Mouse (Mus musculus): Measurements from ENCODE around the gene Slc25a44. TPM values are rescaled to one million over a fixed set of nuclear protein-coding genes. Genes with fewer than 3 reads are reported as not detected.

Gene Slc25a44
- polyA plus RNA-seq, 1 experiment from 2014 or later = 40.3 TPM

- H3K4me1 ChIP-seq (ENCODE audit: control insufficient read depth, insufficient read depth, low read depth, low read length) = peaks cover 18% of the 10 kb centered on the region
- H3K9ac ChIP-seq (ENCODE audit: low read depth, low read length) = no peak within 1 kb of the TSS
- ATAC-seq = peak; percentile 46
- no peaks in the 10 kb centered on the region for H3K9me3 ChIP-seq (ENCODE audit: control insufficient read depth, low read length)
- WGBS = 34% methylated on average over 12 of the region's 12 CpGs
- H3K36me3 ChIP-seq (ENCODE audit: control insufficient read depth, insufficient read depth, low read length) = no peaks in the 10 kb centered on the region
- no peak within 1 kb of the TSS for H3K27ac ChIP-seq (ENCODE audit: low read depth, low read length)
- H3K4me2 ChIP-seq (ENCODE audit: low read length) = peak within 1 kb of the TSS; percentile 10; the same call in 1 of the 2 replicates
- no peak within 1 kb of the TSS for H3K4me3 ChIP-seq (ENCODE audit: low read length)
- H3K27me3 ChIP-seq (replicated peaks; ENCODE audit: control insufficient read depth, insufficient read depth, low read length) = no peaks in the 10 kb centered on the region
These were observed 36.2 kb upstream of the Slc25a44 start, which contains the start of gene Sema4a for GRCm38 (mm10) chr3:88460983-88461696. Sema4a (minus strand) TSS chr3:88461182.

DNA sequence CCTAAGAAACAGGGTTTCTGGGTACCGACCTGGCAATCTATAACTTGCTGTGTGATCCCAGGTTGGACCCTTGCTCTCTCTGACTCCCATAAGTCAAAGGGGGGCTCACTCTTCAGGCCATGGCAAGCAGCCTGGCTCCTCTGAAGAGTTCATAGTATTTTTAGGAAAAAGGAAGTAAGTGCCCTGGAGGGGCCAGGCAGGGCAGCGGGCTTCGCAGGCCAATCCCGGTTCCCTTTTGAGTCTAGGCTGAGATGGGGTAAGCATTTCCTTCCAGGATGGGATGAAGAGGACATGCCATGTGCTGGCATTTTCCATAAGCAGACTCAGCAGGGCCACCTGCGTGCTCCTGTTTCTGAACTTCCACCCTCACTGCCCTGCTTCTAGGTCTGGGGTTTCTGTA, 35.1 kb upstream of the Slc25a44 start:
- Histone ChIP-seq H3K4me2 (ENCODE audit: low read length) (no peak overlapping the region), H3K27me3 (replicated peaks; ENCODE audit: control insufficient read depth, insufficient read depth, low read length) (no peaks in the 10 kb centered on the region), H3K36me3 (ENCODE audit: control insufficient read depth, insufficient read depth, low read length) (no peaks in the 10 kb centered on the region), H3K27ac (ENCODE audit: low read depth, low read length) (no peak overlapping the region), H3K9me3 (ENCODE audit: control insufficient read depth, low read length) (no peaks in the 10 kb centered on the region), H3K4me3 (ENCODE audit: low read length) (no peak overlapping the region), H3K4me1 (ENCODE audit: control insufficient read depth, insufficient read depth, low read depth, low read length) (peaks cover 18% of the 10 kb centered on the region), H3K9ac (ENCODE audit: low read depth, low read length) (no peak overlapping the region)
- 84% methylated on average over 5 of the region's 5 CpGs for WGBS
- ATAC-seq = no peak

GRCm38 (mm10) chr3:88458778-88459219, 33.9 kb upstream of the Slc25a44 start:
- WGBS = under 1% methylated on average over 14 of the region's 14 CpGs
- peak overlapping the region; percentile 79 for H3K4me2 ChIP-seq (ENCODE audit: low read length)
- no peaks in the 10 kb centered on the region for H3K27me3 ChIP-seq (replicated peaks; ENCODE audit: control insufficient read depth, insufficient read depth, low read length)
- H3K4me3 ChIP-seq (ENCODE audit: low read length) = peak overlapping the region; percentile 52
- H3K9ac ChIP-seq (ENCODE audit: low read depth, low read length) = peak overlapping the region; percentile 73
- ATAC-seq = peak; percentile 84
- H3K27ac ChIP-seq (ENCODE audit: low read depth, low read length) = peak overlapping the region; percentile 77
- peaks cover 18% of the 10 kb centered on the region for H3K4me1 ChIP-seq (ENCODE audit: control insufficient read depth, insufficient read depth, low read depth, low read length)
- H3K9me3 ChIP-seq (ENCODE audit: control insufficient read depth, low read length) = no peaks in the 10 kb centered on the region
- peaks cover 3% of the 10 kb centered on the region; the same call in 1 of the 2 replicates for H3K36me3 ChIP-seq (ENCODE audit: control insufficient read depth, insufficient read depth, low read length)

GRCm38 (mm10) chr3:88456746-88457532, 32.0 kb upstream of the Slc25a44 start:
- Histone ChIP-seq H3K9me3 (ENCODE audit: control insufficient read depth, low read length) (no peaks in the 10 kb centered on the region), H3K4me1 (ENCODE audit: control insufficient read depth, insufficient read depth, low read depth, low read length) (peaks cover 18% of the 10 kb centered on the region), H3K4me2 (ENCODE audit: low read length) (peak overlapping the region; percentile 79), H3K27me3 (replicated peaks; ENCODE audit: control insufficient read depth, insufficient read depth, low read length) (no peaks in the 10 kb centered on the region), H3K9ac (ENCODE audit: low read depth, low read length) (peak overlapping the region; percentile 67), H3K27ac (ENCODE audit: low read depth, low read length) (peak overlapping the region; percentile 24; the same call in 1 of the 2 replicates), H3K4me3 (ENCODE audit: low read length) (peak overlapping the region; percentile 52), H3K36me3 (ENCODE audit: control insufficient read depth, insufficient read depth, low read length) (peaks cover 3% of the 10 kb centered on the region; the same call in 1 of the 2 replicates)
- WGBS = 67% methylated on average over 7 of the region's 7 CpGs
- ATAC-seq = no peak

DNA sequence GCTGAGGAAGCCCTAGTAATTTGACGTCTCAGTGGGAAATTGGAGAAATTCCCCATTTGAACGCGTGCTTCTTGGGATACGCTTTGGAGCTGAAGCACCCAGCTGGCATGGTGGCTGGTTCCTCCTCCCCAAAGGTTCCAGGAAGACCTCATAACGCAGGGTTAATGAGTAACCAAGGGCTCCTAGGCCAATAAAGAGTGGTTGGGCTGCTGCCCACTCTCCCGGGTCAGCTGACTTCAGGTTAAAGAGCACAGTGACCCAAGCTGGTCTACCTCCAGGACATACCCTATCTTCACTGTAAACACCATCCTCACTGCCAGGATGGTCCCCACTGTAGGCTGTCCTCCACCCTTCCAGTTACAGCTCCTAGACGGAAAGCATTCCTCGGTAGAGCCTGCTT, 31.4 kb upstream of the Slc25a44 start:
- Histone ChIP-seq H3K27me3 (replicated peaks; ENCODE audit: control insufficient read depth, insufficient read depth, low read length) (no peaks in the 10 kb centered on the region), H3K4me1 (ENCODE audit: control insufficient read depth, insufficient read depth, low read depth, low read length) (peaks cover 18% of the 10 kb centered on the region), H3K9ac (ENCODE audit: low read depth, low read length) (no peak overlapping the region), H3K4me3 (ENCODE audit: low read length) (no peak overlapping the region), H3K27ac (ENCODE audit: low read depth, low read length) (no peak overlapping the region), H3K9me3 (ENCODE audit: control insufficient read depth, low read length) (no peaks in the 10 kb centered on the region), H3K4me2 (ENCODE audit: low read length) (no peak overlapping the region; the same call in 1 of the 2 replicates), H3K36me3 (ENCODE audit: control insufficient read depth, insufficient read depth, low read length) (peaks cover 3% of the 10 kb centered on the region; the same call in 1 of the 2 replicates)
- WGBS = 84% methylated on average over 8 of the region's 8 CpGs
- ATAC-seq = no peak

DNA sequence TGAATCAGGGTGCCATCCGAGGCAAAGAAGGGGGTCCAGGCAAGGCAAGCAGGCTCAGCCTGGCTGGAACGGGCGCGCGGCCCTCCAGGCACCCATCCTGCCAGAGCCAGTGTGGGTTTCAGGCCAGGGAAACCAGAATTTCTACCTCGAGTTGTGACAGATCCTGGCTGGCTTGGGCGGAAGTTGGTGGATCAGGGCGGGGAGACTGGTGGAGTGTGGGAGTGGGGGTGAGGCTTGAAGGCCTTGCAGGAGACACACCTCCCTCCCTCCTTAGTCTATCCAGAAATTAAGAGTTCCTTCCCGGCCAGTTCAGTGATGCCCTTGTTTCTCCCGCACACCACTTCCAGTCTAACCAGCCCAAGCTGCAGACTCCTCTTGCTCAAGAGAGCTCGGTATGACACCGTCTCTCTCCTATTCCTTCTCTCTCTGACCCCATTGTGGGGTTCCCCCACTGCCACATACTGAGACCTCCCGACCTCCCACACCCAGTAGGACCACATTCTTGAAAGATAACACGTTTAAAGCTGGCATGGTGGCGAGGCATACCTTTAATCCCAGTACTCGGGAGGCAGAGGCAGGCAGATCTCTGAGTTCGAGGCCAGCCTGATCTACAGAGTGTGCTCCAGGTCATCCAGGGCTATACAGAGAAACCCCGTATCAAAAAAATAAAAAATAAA, 30.8 kb upstream of the Slc25a44 start:
- Histone ChIP-seq H3K27ac (ENCODE audit: low read depth, low read length) (no peak overlapping the region), H3K36me3 (ENCODE audit: control insufficient read depth, insufficient read depth, low read length) (peaks cover 3% of the 10 kb centered on the region; the same call in 1 of the 2 replicates), H3K4me3 (ENCODE audit: low read length) (no peak overlapping the region), H3K4me1 (ENCODE audit: control insufficient read depth, insufficient read depth, low read depth, low read length) (peaks cover 18% of the 10 kb centered on the region), H3K9me3 (ENCODE audit: control insufficient read depth, low read length) (no peaks in the 10 kb centered on the region), H3K27me3 (replicated peaks; ENCODE audit: control insufficient read depth, insufficient read depth, low read length) (no peaks in the 10 kb centered on the region), H3K4me2 (ENCODE audit: low read length) (no peak overlapping the region), H3K9ac (ENCODE audit: low read depth, low read length) (no peak overlapping the region)
- no peak for ATAC-seq
- 78% methylated on average over 18 of the region's 18 CpGs for WGBS

GRCm38 (mm10) chr3:88454762-88455587, 30.0 kb upstream of the Slc25a44 start:
- H3K27ac ChIP-seq (ENCODE audit: low read depth, low read length) = no peak overlapping the region
- no peak overlapping the region for H3K4me3 ChIP-seq (ENCODE audit: low read length)
- no peak overlapping the region for H3K4me2 ChIP-seq (ENCODE audit: low read length)
- WGBS = 58% methylated on average over 9 of the region's 9 CpGs
- peaks cover 18% of the 10 kb centered on the region for H3K4me1 ChIP-seq (ENCODE audit: control insufficient read depth, insufficient read depth, low read depth, low read length)
- no peak for ATAC-seq
- no peaks in the 10 kb centered on the region for H3K27me3 ChIP-seq (replicated peaks; ENCODE audit: control insufficient read depth, insufficient read depth, low read length)
- no peaks in the 10 kb centered on the region for H3K9me3 ChIP-seq (ENCODE audit: control insufficient read depth, low read length)
- no peak overlapping the region for H3K9ac ChIP-seq (ENCODE audit: low read depth, low read length)
- H3K36me3 ChIP-seq (ENCODE audit: control insufficient read depth, insufficient read depth, low read length) = peaks cover 6% of the 10 kb centered on the region; the same call in 1 of the 2 replicates

DNA sequence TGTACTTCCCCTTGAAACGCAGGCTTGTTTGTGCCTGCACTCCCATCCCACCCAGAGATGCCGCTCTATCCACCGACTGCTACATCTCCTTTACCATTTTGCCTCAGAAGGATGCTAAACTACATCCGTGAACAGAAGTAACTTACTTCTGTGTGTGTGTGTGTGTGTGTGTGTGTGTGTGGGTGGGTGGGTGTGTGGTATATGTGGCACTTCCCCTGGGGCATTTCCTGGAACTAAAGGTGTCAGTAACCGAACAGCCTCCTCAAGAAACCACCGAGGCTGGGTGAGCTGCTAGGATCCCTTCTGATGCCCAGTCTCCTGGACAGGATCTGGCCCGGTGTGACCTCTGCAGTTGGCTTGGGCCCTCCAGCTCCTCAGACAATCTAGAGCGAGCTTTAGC, 29.0 kb upstream of the Slc25a44 start:
- no peak overlapping the region for H3K9ac ChIP-seq (ENCODE audit: low read depth, low read length)
- no peak overlapping the region for H3K4me3 ChIP-seq (ENCODE audit: low read length)
- ATAC-seq = no peak
- H3K4me1 ChIP-seq (ENCODE audit: control insufficient read depth, insufficient read depth, low read depth, low read length) = peaks cover 18% of the 10 kb centered on the region
- no peaks in the 10 kb centered on the region for H3K9me3 ChIP-seq (ENCODE audit: control insufficient read depth, low read length)
- H3K36me3 ChIP-seq (ENCODE audit: control insufficient read depth, insufficient read depth, low read length) = peaks cover 6% of the 10 kb centered on the region; the same call in 1 of the 2 replicates
- no peaks in the 10 kb centered on the region for H3K27me3 ChIP-seq (replicated peaks; ENCODE audit: control insufficient read depth, insufficient read depth, low read length)
- no peak overlapping the region for H3K4me2 ChIP-seq (ENCODE audit: low read length)
- WGBS = 79% methylated on average over 8 of the region's 8 CpGs
- H3K27ac ChIP-seq (ENCODE audit: low read depth, low read length) = no peak overlapping the region
